Mouse (Mus musculus) brain, embryonic 18.5 days (tissue): ENCODE results near the gene Preb.

Experiments used
- DNase-seq: peaks from one replicate; pipeline ENCODE4 v3.0.0-alpha.2; 2012; ENCODE audit warnings: low read depth, low spot score

Gene Preb

GRCm38 (mm10) chr5:30959966-30960501 lies at the start of gene Preb:
Gene Preb, minus strand, starts transcription at chr5:30960361.
- peak; percentile 95 for DNase-seq

- peak; percentile 65 for DNase-seq
Measured at GRCm38 (mm10) chr5:31004184-31004583, 44.0 kb upstream of the Preb start.

- DNase-seq: no peak
Measured at GRCm38 (mm10) chr5:31001560-31001959, 41.4 kb upstream of the Preb start.

GRCm38 (mm10) chr5:31000993-31001392 lies 40.8 kb upstream of the Preb start:
- DNase-seq: no peak

GRCm38 (mm10) chr5:31000122-31000521 lies 40.0 kb upstream of the Preb start:
- DNase-seq: no peak

GRCm38 (mm10) chr5:30999324-30999723 lies 39.2 kb upstream of the Preb start:
- DNase-seq: no peak

GRCm38 (mm10) chr5:30998306-30998705 lies 38.1 kb upstream of the Preb start:
- DNase-seq: no peak

- no peak for DNase-seq
Measured at GRCm38 (mm10) chr5:30994910-30995635, 34.9 kb upstream of the Preb start.

GRCm38 (mm10) chr5:30994074-30994473 lies 33.9 kb upstream of the Preb start:
- no peak for DNase-seq

GRCm38 (mm10) chr5:30992980-30993676 lies 33.0 kb upstream of the Preb start:
- DNase-seq: no peak

GRCm38 (mm10) chr5:30982357-30982756 lies 22.2 kb upstream of the Preb start:
- DNase-seq: no peak

GRCm38 (mm10) chr5:30974870-30975656 lies 14.9 kb upstream of the Preb start:
- DNase-seq: no peak

- no peak for DNase-seq
Measured at GRCm38 (mm10) chr5:30969440-30969839, 9.3 kb upstream of the Preb start.

GRCm38 (mm10) chr5:30968416-30968815 lies 8.3 kb upstream of the Preb start, which contains the start of gene Tcf23:
Gene Tcf23, plus strand, starts transcription at chr5:30968662.
- no peak for DNase-seq

- DNase-seq: no peak
Measured at GRCm38 (mm10) chr5:30966189-30966588, 6.0 kb upstream of the Preb start.

- no peak for DNase-seq
Measured at GRCm38 (mm10) chr5:30963916-30964315, 3.8 kb upstream of the Preb start.

- no peak for DNase-seq
Measured at GRCm38 (mm10) chr5:30961545-30962505, 1.7 kb upstream of the Preb start.

GRCm38 (mm10) chr5:30960814-30961213 lies 653 bp upstream of the Preb start:
- no peak for DNase-seq

GRCm38 (mm10) chr5:30959198-30959854 lies 835 bp downstream of the Preb start:
- DNase-seq: no peak

- no peak for DNase-seq
Measured at GRCm38 (mm10) chr5:30957891-30958290, 2.3 kb downstream of the Preb start.
